ENCODE assay signal across 8 mouse cellular contexts in genomic region chr1:133855274-133856017, GRCm38 (mm10). TPM values are rescaled to one million over a fixed set of nuclear protein-coding genes. Genes with fewer than 3 reads are reported as not detected.
DNase-seq lines count a peak whose midpoint lies in the region; ATAC-seq lines count a peak whose summit lies in the region.

No protein-coding gene starts in this region.

- ATAC-seq in embryonic facial prominence, embryonic 14.5 days (ENCODE audit: low read depth), result peak; percentile 48
- ATAC-seq in hindbrain, embryonic 12.5 days (ENCODE audit: low FRiP score), result no peak
- no peak for ATAC-seq in limb, embryonic 12.5 days (ENCODE audit: insufficient number of reproducible peaks, insufficient read depth, low FRiP score, low TSS enrichment, low read depth)
- no peak for ATAC-seq in neural tube, embryonic 15.5 days (ENCODE audit: low FRiP score)
- no peak for ATAC-seq in monocyte, adult 5-6 weeks (replicated peaks; ENCODE audit: insufficient number of reproducible peaks, low FRiP score, low TSS enrichment, poor library complexity, severe bottlenecking)

- no peaks in the 10 kb centered on the region for H3K36me3 ChIP-seq in embryonic facial prominence, embryonic 14.5 days (ENCODE audit: control insufficient read depth, insufficient read depth, low read length)
- no peaks in the 10 kb centered on the region for H3K36me3 ChIP-seq in hindbrain, embryonic 12.5 days
- H3K36me3 ChIP-seq in limb, embryonic 12.5 days, result no peaks in the 10 kb centered on the region
- no peaks in the 10 kb centered on the region for H3K36me3 ChIP-seq in neural tube, embryonic 15.5 days

- DNase-seq in cerebellum, adult 18-20 months, result peak; percentile 21 to 45
- no peak for DNase-seq in cerebellum, adult 8-10 months
- DNase-seq in 416B (ENCODE audit: low read depth), result peak; percentile 73
- peak; percentile 88 for DNase-seq in embryonic facial prominence, embryonic 14.5 days (ENCODE audit: low spot score)

- H3K27ac ChIP-seq in embryonic facial prominence, embryonic 14.5 days (replicated peaks; ENCODE audit: low read depth, low read length), result no peak overlapping the region
- 0 out of 2 replicates have a peak overlapping the region, but pooled peaks have one; percentile 12 for H3K27ac ChIP-seq in hindbrain, embryonic 12.5 days
- no peak overlapping the region for H3K27ac ChIP-seq in limb, embryonic 12.5 days
- H3K27ac ChIP-seq in neural tube, embryonic 15.5 days (replicated peaks), result peak overlapping the region; percentile 56; the same call in 1 of the 2 replicates

- no peaks in the 10 kb centered on the region for H3K9me3 ChIP-seq in embryonic facial prominence, embryonic 14.5 days (ENCODE audit: control insufficient read depth, low read length)
- H3K9me3 ChIP-seq in hindbrain, embryonic 12.5 days (replicated peaks), result no peaks in the 10 kb centered on the region
- no peaks in the 10 kb centered on the region for H3K9me3 ChIP-seq in limb, embryonic 12.5 days
- H3K9me3 ChIP-seq in neural tube, embryonic 15.5 days (replicated peaks), result no peaks in the 10 kb centered on the region

- H3K27me3 ChIP-seq in embryonic facial prominence, embryonic 14.5 days (replicated peaks; ENCODE audit: control insufficient read depth, insufficient read depth, low read length), result no peaks in the 10 kb centered on the region
- H3K27me3 ChIP-seq in hindbrain, embryonic 12.5 days, result peaks cover 44% of the 10 kb centered on the region
- peaks cover 37% of the 10 kb centered on the region for H3K27me3 ChIP-seq in limb, embryonic 12.5 days
- no peaks in the 10 kb centered on the region for H3K27me3 ChIP-seq in neural tube, embryonic 15.5 days (replicated peaks)

- H3K4me1 ChIP-seq in embryonic facial prominence, embryonic 14.5 days (ENCODE audit: control insufficient read depth, insufficient read depth, low read length), result peaks cover 15% of the 10 kb centered on the region
- peaks cover 39% of the 10 kb centered on the region for H3K4me1 ChIP-seq in hindbrain, embryonic 12.5 days
- H3K4me1 ChIP-seq in limb, embryonic 12.5 days (replicated peaks), result peaks cover 34% of the 10 kb centered on the region
- H3K4me1 ChIP-seq in neural tube, embryonic 15.5 days, result peaks cover 39% of the 10 kb centered on the region

- peak overlapping the region; percentile 30 for H3K4me3 ChIP-seq in embryonic facial prominence, embryonic 14.5 days (ENCODE audit: low read depth, low read length)
- no peak overlapping the region; the same call in 1 of the 2 replicates for H3K4me3 ChIP-seq in hindbrain, embryonic 12.5 days
- peak overlapping the region; percentile 24 for H3K4me3 ChIP-seq in limb, embryonic 12.5 days (replicated peaks)
- peak overlapping the region; percentile 26 for H3K4me3 ChIP-seq in neural tube, embryonic 15.5 days (replicated peaks)

- H3K4me2 ChIP-seq in embryonic facial prominence, embryonic 14.5 days (ENCODE audit: low read depth, low read length), result peak overlapping the region; percentile 57
- peak overlapping the region; percentile 48 for H3K4me2 ChIP-seq in hindbrain, embryonic 12.5 days (replicated peaks)
- peak overlapping the region; percentile 51 for H3K4me2 ChIP-seq in limb, embryonic 12.5 days
- H3K4me2 ChIP-seq in neural tube, embryonic 15.5 days, result peak overlapping the region; percentile 55

- 0 out of 2 replicates have a peak overlapping the region, but pooled peaks have one; percentile 26 for H3K9ac ChIP-seq in embryonic facial prominence, embryonic 14.5 days (ENCODE audit: low read depth, low read length)
- H3K9ac ChIP-seq in hindbrain, embryonic 12.5 days, result no peak overlapping the region
- H3K9ac ChIP-seq in limb, embryonic 12.5 days (replicated peaks), result no peak overlapping the region
- H3K9ac ChIP-seq in neural tube, embryonic 15.5 days (replicated peaks), result no peak overlapping the region

- 12% methylated on average over 15 of the region's 15 CpGs for WGBS in embryonic facial prominence, embryonic 14.5 days
- WGBS in hindbrain, embryonic 12.5 days, result 3% methylated on average over 15 of the region's 15 CpGs
- 3% methylated on average over 15 of the region's 15 CpGs for WGBS in limb, embryonic 12.5 days
- 7% methylated on average over 15 of the region's 15 CpGs for WGBS in neural tube, embryonic 15.5 days

RNA-seq across cellular contexts. Expression of gene Optc, which starts 52.4 kb away (rescaled TPM):
- 0.82 and 1.3 TPM in 2 replicates for polyA plus RNA-seq in embryonic facial prominence, embryonic 14.5 days (2014; fragmentation: Nextera tagmentation; extraction: Ambion mirVana)
- 2.0 and 4.0 TPM in 2 replicates for polyA plus RNA-seq in hindbrain, embryonic 12.5 days (2016; fragmentation: Nextera tagmentation; extraction: Ambion mirVana)
- polyA plus RNA-seq in limb, embryonic 12.5 days (2016; fragmentation: Nextera tagmentation; extraction: Ambion mirVana), result 0.27 and 0.41 TPM in 2 replicates
- polyA plus RNA-seq in neural tube, embryonic 15.5 days (2015; fragmentation: Nextera tagmentation; extraction: Ambion mirVana), result 2.0 and 2.8 TPM in 2 replicates
- not detected in 3 replicates for total RNA-seq in monocyte, adult 5-6 weeks (2017)

RNA-seq across cellular contexts. Expression of gene Atp2b4, which starts 54.6 kb away (rescaled TPM):
- polyA plus RNA-seq in embryonic facial prominence, embryonic 14.5 days (2014; fragmentation: Nextera tagmentation; extraction: Ambion mirVana), result 22.9 and 23.4 TPM in 2 replicates
- polyA plus RNA-seq in hindbrain, embryonic 12.5 days (2016; fragmentation: Nextera tagmentation; extraction: Ambion mirVana), result 12.2 and 16.3 TPM in 2 replicates
- polyA plus RNA-seq in limb, embryonic 12.5 days (2016; fragmentation: Nextera tagmentation; extraction: Ambion mirVana), result 8.5 and 9.4 TPM in 2 replicates
- polyA plus RNA-seq in neural tube, embryonic 15.5 days (2015; fragmentation: Nextera tagmentation; extraction: Ambion mirVana), result 13.6 and 17.1 TPM in 2 replicates
- total RNA-seq in monocyte, adult 5-6 weeks (2017), result 16.7 to 44.9 TPM (median 20.6 TPM) in 3 replicates

Comparison
In these comparisons a context has a peak if more than half of its experiments do, and no peak if none do; other contexts are left out.
1. H3K27ac ChIP-seq: peak in hindbrain, embryonic 12.5 days (single experiment) and neural tube, embryonic 15.5 days (single experiment); none in embryonic facial prominence, embryonic 14.5 days (single experiment) and limb, embryonic 12.5 days (single experiment).
2. Peak in every context shown above with its lines, with median percentiles within 50 percentile points of each other: H3K4me2 ChIP-seq.